Mouse (Mus musculus): ENCODE results near the gene Klhdc4. TPM values are rescaled to one million over a fixed set of nuclear protein-coding genes. Genes with fewer than 3 reads are reported as not detected.
A peak's percentile ranks its signal among the peaks of the same experiment; 100 is the strongest.

The Klhdc4 gene
- total RNA-seq, 2 experiments from 2014 or later, result 29.9 TPM

- DNase-seq (ENCODE audit: low spot score in 2 of 2), result no peak
Measured at GRCm38 (mm10) chr8:121850436-121850820, 21.1 kb upstream of the Klhdc4 start.

- peak in 1 of 2 experiments; percentile 57 for DNase-seq (ENCODE audit: low spot score in 2 of 2)
Measured at GRCm38 (mm10) chr8:121850018-121850417, 20.6 kb upstream of the Klhdc4 start.

- no peak for DNase-seq (ENCODE audit: low spot score in 2 of 2)
Measured at GRCm38 (mm10) chr8:121849303-121849702, 19.9 kb upstream of the Klhdc4 start.

- DNase-seq (ENCODE audit: low spot score in 2 of 2), result no peak
Measured at GRCm38 (mm10) chr8:121848495-121848894, 19.1 kb upstream of the Klhdc4 start.

GRCm38 (mm10) chr8:121847987-121848386, 18.6 kb upstream of the Klhdc4 start:
- DNase-seq (ENCODE audit: low spot score in 2 of 2), result no peak

GRCm38 (mm10) chr8:121847261-121847822, 18.0 kb upstream of the Klhdc4 start:
- DNase-seq (ENCODE audit: low spot score in 2 of 2), result no peak

GRCm38 (mm10) chr8:121846815-121847214, 17.4 kb upstream of the Klhdc4 start:
- DNase-seq (ENCODE audit: low spot score in 2 of 2), result no peak

GRCm38 (mm10) chr8:121844765-121845164, 15.4 kb upstream of the Klhdc4 start:
- no peak for DNase-seq (ENCODE audit: low spot score in 2 of 2)

- DNase-seq (ENCODE audit: low spot score in 2 of 2), result no peak
Measured at GRCm38 (mm10) chr8:121843184-121843733, 13.9 kb upstream of the Klhdc4 start.

- DNase-seq (ENCODE audit: low spot score in 2 of 2), result no peak
Measured at GRCm38 (mm10) chr8:121842064-121842955, 12.9 kb upstream of the Klhdc4 start.

- no peak for DNase-seq (ENCODE audit: low spot score in 2 of 2)
Measured at GRCm38 (mm10) chr8:121841242-121841641, 11.9 kb upstream of the Klhdc4 start.

GRCm38 (mm10) chr8:121832503-121832902, 3.1 kb upstream of the Klhdc4 start:
- no peak for DNase-seq (ENCODE audit: low spot score in 2 of 2)

GRCm38 (mm10) chr8:121832061-121832460, 2.7 kb upstream of the Klhdc4 start:
- no peak for DNase-seq (ENCODE audit: low spot score in 2 of 2)

- no peak for DNase-seq (ENCODE audit: low spot score in 2 of 2)
Measured at GRCm38 (mm10) chr8:121829777-121830362, 501 bp upstream of the Klhdc4 start.

- no peak for DNase-seq (ENCODE audit: low spot score in 2 of 2)
Measured at GRCm38 (mm10) chr8:121828376-121829023, 869 bp downstream of the Klhdc4 start.

GRCm38 (mm10) chr8:121827726-121828125, 1.6 kb downstream of the Klhdc4 start:
- no peak for DNase-seq (ENCODE audit: low spot score in 2 of 2)

GRCm38 (mm10) chr8:121821770-121822169, 7.6 kb downstream of the Klhdc4 start:
- DNase-seq (ENCODE audit: low spot score in 2 of 2), result no peak

- no peak for DNase-seq (ENCODE audit: low spot score in 2 of 2)
Measured at GRCm38 (mm10) chr8:121821320-121821719, 8.0 kb downstream of the Klhdc4 start.

- DNase-seq (ENCODE audit: low spot score in 2 of 2), result no peak
Measured at GRCm38 (mm10) chr8:121820840-121821239, 8.5 kb downstream of the Klhdc4 start.

- no peak for DNase-seq (ENCODE audit: low spot score in 2 of 2)
Measured at GRCm38 (mm10) chr8:121818226-121818625, 11.1 kb downstream of the Klhdc4 start.

- no peak for DNase-seq (ENCODE audit: low spot score in 2 of 2)
Measured at GRCm38 (mm10) chr8:121811931-121812570, 17.3 kb downstream of the Klhdc4 start.

Data from adrenal gland, postnatal 4 days (tissue).